Mouse (Mus musculus) cortical plate, adult 2 months (tissue): Measurements from ENCODE around the gene Psmc3ip. TPM values are rescaled to one million over a fixed set of nuclear protein-coding genes. Genes with fewer than 3 reads are reported as not detected.

ENCODE experiments used
- H3K27ac ChIP-seq: fragments of 200-500 bp; 2 replicates; pipeline ENCODE4 v1.5.1; 2012; ENCODE audit warnings: low read length, control low read depth, inconsistent platforms; ENCODE audit not compliant: insufficient read depth
- H3K4me1 ChIP-seq: fragments of 200-500 bp; 2 replicates; pipeline ENCODE4 v1.6.1; 2011; ENCODE audit warnings: low read length; ENCODE audit not compliant: control insufficient read depth, insufficient read depth
- H3K4me3 ChIP-seq: fragments of 200-500 bp; 2 replicates; pipeline ENCODE4 v1.5.1; 2011; ENCODE audit warnings: mild to moderate bottlenecking, low read length, control low read depth; ENCODE audit not compliant: insufficient read depth
- CTCF ChIP-seq: fragments of 200-500 bp; IDR thresholded peaks from 2 replicates; pipeline ENCODE4 v1.5.1; 2011; ENCODE audit warnings: mild to moderate bottlenecking, control low read depth, low read length; ENCODE audit not compliant: insufficient read depth; ENCODE audit errors: extremely low read depth
- POLR2A ChIP-seq: fragments of 200-500 bp; IDR thresholded peaks from 2 replicates; pipeline ENCODE4 v1.6.1; 2011; ENCODE audit warnings: mild to moderate bottlenecking, low read length, control low read depth; ENCODE audit not compliant: insufficient read depth; ENCODE audit errors: extremely low read depth
- polyA plus RNA-seq: library from polyadenylated mRNA; depleted of rRNA; stranded (reverse); fragments of >200 nt; gene quantifications from 2 replicates; pipeline ENCODE4 v1.2.3, GENCODE M21; 2012

Gene Psmc3ip
- polyA plus RNA-seq, 1 experiment, result 3.5 TPM

GRCm38 (mm10) chr11:101065002-101065401 lies 30.2 kb downstream of the Psmc3ip start:
- TF ChIP-seq POLR2A (no peak), CTCF (no peak)
- H3K4me3 ChIP-seq, result no peak overlapping the region
- H3K4me1 ChIP-seq, result peaks cover 7% of the 10 kb centered on the region; the same call in 1 of the 2 replicates
- H3K27ac ChIP-seq, result no peak overlapping the region

DNA sequence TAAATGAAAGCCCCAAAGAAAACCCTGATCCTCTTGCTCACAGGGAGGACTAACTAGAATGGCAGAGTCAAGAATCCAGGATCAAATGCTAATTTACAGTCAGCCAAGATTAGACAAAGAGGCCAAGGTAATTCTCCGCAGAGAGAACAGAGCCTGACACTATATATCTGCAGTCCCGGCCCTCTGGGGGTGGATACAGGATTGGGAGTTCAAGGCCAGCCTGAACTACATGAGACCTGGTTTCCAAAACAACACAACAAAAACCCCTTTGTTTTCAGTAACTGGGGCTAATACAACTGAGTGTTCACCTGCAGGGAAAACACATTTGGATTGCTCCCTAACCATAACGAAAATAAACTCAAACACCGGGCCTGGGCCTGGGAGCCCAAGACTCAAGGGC lies 30.8 kb downstream of the Psmc3ip start:
- no peak overlapping the region for H3K4me3 ChIP-seq
- TF ChIP-seq CTCF (no peak), POLR2A (no peak)
- H3K27ac ChIP-seq, result 0 out of 2 replicates have a peak overlapping the region, but pooled peaks have one; percentile 4
- peaks cover 7% of the 10 kb centered on the region; the same call in 1 of the 2 replicates for H3K4me1 ChIP-seq

DNA sequence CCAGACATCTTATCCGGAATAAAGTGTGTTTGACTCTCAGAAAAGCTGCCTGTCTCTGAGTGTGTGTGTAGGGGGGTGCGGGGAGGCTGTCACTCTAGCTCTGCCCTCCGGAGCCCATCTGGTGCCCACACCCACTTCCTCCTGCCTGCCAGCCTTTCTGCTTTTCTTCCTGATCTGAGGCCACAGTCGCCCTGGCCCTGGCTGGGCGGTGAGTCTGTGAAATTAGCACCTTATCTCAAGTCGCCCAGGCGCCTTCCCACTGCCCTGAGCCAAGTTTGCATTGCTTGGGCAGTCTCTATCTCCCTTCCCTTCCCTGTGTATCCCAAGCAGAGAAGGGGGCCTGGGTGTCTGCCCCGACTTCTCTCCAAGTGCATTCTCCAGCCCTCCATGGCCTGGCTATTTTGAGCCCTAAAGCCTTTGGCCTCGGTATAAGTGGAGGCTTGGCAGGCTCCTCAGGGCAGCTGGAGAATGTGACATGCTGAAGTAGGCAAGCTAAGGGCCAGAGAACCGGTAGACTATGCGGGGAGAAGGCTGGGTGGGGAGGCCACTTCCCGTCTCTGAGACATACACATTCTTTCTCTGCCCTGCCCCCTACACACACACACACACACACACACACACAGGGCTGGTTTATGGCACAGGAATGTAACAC lies 31.4 kb downstream of the Psmc3ip start:
- Histone ChIP-seq H3K4me3 (no peak overlapping the region), H3K4me1 (peaks cover 8% of the 10 kb centered on the region; the same call in 1 of the 2 replicates), H3K27ac (peak overlapping the region; percentile 66)
- no peak for TF ChIP-seq CTCF
- 0 out of 2 replicates have a peak, but pooled peaks have one; percentile 33 for TF ChIP-seq POLR2A

- Histone ChIP-seq H3K27ac (peak overlapping the region; percentile 66), H3K4me1 (peaks cover 8% of the 10 kb centered on the region; the same call in 1 of the 2 replicates), H3K4me3 (no peak overlapping the region)
- TF ChIP-seq POLR2A (no peak), CTCF (no peak)
These were observed 32.1 kb downstream of the Psmc3ip start for GRCm38 (mm10) chr11:101062971-101063675.

GRCm38 (mm10) chr11:101062165-101062884 lies 32.9 kb downstream of the Psmc3ip start:
- Histone ChIP-seq H3K4me3 (no peak overlapping the region), H3K4me1 (peaks cover 8% of the 10 kb centered on the region; the same call in 1 of the 2 replicates), H3K27ac (peak overlapping the region; percentile 12; the same call in 1 of the 2 replicates)
- TF ChIP-seq CTCF (no peak), POLR2A (no peak)

DNA sequence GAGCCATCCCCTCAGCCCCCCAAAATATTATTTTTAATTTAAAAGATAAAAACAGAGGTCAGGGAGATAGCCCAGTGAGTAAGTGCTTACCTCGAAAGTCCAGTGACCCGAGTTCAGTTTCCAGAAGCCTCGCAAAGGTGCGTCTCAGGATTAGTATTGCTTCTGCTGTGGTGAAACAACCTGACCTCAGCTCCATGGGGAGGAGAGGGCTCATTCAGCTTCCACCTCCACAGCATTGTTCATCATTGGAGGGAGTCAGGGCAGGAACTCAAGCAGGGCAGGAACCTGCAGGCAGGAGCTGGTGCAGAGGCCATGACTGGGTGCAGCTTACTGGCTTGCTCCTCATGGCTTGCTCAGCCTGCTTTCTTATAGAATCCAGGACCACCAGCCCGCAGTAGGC lies 34.2 kb downstream of the Psmc3ip start:
- Histone ChIP-seq H3K4me3 (no peak overlapping the region), H3K4me1 (peaks cover 8% of the 10 kb centered on the region; the same call in 1 of the 2 replicates), H3K27ac (no peak overlapping the region)
- TF ChIP-seq POLR2A (no peak), CTCF (no peak)

GRCm38 (mm10) chr11:101060126-101060525 lies 35.1 kb downstream of the Psmc3ip start:
- no peak overlapping the region for H3K4me3 ChIP-seq
- TF ChIP-seq POLR2A, result no peak
- no peak for TF ChIP-seq CTCF
- H3K4me1 ChIP-seq, result peaks cover 8% of the 10 kb centered on the region; the same call in 1 of the 2 replicates
- H3K27ac ChIP-seq, result peak overlapping the region; percentile 61

DNA sequence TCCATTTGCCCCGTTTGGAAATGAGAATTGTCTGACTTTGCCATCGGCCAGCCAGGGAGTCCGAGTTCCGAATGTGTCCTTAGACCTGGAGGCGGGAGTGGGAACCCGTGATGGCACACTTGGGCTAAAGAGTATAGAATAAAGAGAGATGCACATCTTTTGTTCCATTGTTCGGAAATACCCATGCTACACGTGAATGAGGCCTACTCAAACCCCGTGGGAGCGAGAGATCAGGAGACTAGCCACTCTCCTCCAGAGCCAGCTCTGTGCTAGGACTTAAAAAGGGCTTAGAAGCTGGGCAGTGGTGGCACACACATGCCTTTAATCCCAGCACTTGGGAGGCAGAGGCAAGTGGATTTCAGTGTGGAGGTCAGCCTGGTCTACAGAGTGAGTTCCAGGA lies 35.8 kb downstream of the Psmc3ip start:
- Histone ChIP-seq H3K27ac (peak overlapping the region; percentile 6), H3K4me1 (peaks cover 8% of the 10 kb centered on the region; the same call in 1 of the 2 replicates), H3K4me3 (no peak overlapping the region)
- no peak for TF ChIP-seq POLR2A

GRCm38 (mm10) chr11:101058726-101059125 lies 36.5 kb downstream of the Psmc3ip start:
- Histone ChIP-seq H3K4me3 (no peak overlapping the region), H3K27ac (peak overlapping the region; percentile 35; the same call in 1 of the 2 replicates), H3K4me1 (peaks cover 8% of the 10 kb centered on the region; the same call in 1 of the 2 replicates)
- TF ChIP-seq POLR2A, result no peak
- TF ChIP-seq CTCF, result no peak
